Mouse (Mus musculus) neural tube, embryonic 13.5 days (tissue): ENCODE measurements at regions not wholly inside any gene's neighbourhood (a gene's known extent, or its start where the extent isn't known, plus 50 kb on each side); places are given as distances from the start of the nearest gene placed in this dataset.

Source experiments
- ATAC-seq: fragments of 200-750 bp; cut with Nextera tagmentation; 2 replicates; pipeline ENCODE4 v1.8.0; 2017; ENCODE audit warnings: low read depth, mild to moderate bottlenecking, moderate TSS enrichment, moderate library complexity
- H3K27ac ChIP-seq: fragments of 300-500 bp; sonication (generic); replicated peaks from 2 replicates; pipeline ENCODE4 v1.5.1; 2015; ENCODE audit warnings: moderate library complexity, mild to moderate bottlenecking, inconsistent platforms
- H3K27me3 ChIP-seq: fragments of 300-500 bp; sonication (generic); 2 replicates; pipeline ENCODE4 v1.6.1; 2015; ENCODE audit warnings: mild to moderate bottlenecking, inconsistent platforms
- H3K36me3 ChIP-seq: fragments of 300-500 bp; sonication (generic); 2 replicates; pipeline ENCODE4 v1.6.1; 2015; ENCODE audit warnings: mild to moderate bottlenecking, inconsistent platforms
- H3K4me1 ChIP-seq: fragments of 300-500 bp; sonication (generic); replicated peaks from 2 replicates; pipeline ENCODE4 v1.6.1; 2015; ENCODE audit warnings: inconsistent platforms
- H3K4me2 ChIP-seq: fragments of 300-500 bp; sonication (generic); 2 replicates; pipeline ENCODE4 v1.6.1; 2015; ENCODE audit warnings: inconsistent platforms, mild to moderate bottlenecking, moderate library complexity
- H3K4me3 ChIP-seq: fragments of 300-500 bp; sonication (generic); 2 replicates; pipeline ENCODE4 v1.5.1; 2015; ENCODE audit warnings: mild to moderate bottlenecking, inconsistent platforms
- H3K9ac ChIP-seq: fragments of 300-500 bp; sonication (generic); 2 replicates; pipeline ENCODE4 v1.6.1; 2015; ENCODE audit warnings: moderate library complexity, mild to moderate bottlenecking, inconsistent platforms
- H3K9me3 ChIP-seq: fragments of 300-500 bp; sonication (generic); 2 replicates; pipeline ENCODE4 v1.6.1; 2016; ENCODE audit warnings: inconsistent platforms
- WGBS: fragments of 180-500 bp; shearing (Covaris S2); methylation state at CpG from one replicate; pipeline ENCODE4 v1.1.7; 2015; 5-methylcytosine and 5-hydroxymethylcytosine counted together

DNA sequence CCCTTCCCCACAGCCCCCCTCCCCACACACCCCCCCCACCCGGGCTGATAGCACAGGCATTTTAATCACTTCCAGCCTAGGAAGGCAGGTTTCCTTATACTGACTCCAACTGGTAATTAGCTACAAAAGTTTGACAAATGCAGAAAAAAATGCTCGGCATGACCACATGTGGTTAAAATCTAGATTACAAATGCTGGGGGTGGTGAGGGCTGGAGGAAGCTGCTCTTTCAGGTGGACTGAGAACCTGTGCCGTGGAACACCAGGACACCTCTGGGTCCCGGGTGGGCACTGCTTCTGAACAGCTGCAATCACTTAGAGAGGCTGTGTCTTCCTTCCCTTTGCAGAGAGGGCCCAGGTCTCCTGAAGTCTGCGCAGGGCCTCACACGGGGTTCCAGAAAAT, 358.7 kb downstream of the Nuak1 start:
- Histone ChIP-seq H3K27ac (no peak overlapping the region), H3K9ac (no peak overlapping the region), H3K4me3 (no peak overlapping the region), H3K9me3 (peaks cover 9% of the 10 kb centered on the region; the same call in 1 of the 2 replicates), H3K4me2 (no peak overlapping the region), H3K27me3 (no peaks in the 10 kb centered on the region), H3K4me1 (peaks cover 18% of the 10 kb centered on the region; the same call in 1 of the 2 replicates), H3K36me3 (no peaks in the 10 kb centered on the region)
- no peak for ATAC-seq
- WGBS = 55% methylated on average over 6 of the region's 6 CpGs

DNA sequence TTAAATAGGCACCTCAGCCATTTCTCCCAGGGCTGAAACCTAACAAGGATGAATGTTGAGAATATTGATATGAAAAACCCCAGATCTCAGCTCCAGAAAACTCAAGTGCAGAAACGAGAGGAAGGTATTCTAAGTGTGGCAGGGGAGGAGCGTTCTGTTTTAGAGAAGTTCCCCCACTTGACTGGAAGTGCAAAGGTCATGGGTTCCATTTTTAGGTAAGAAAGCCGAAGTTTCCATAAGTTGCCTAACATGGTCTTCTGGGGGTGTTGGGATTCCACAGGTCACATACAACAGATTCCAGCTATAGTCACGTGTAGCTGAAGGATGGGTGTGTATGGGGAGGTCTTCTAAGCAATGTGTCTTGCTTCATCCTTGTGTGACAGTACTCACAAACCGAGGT, 352.9 kb downstream of the Nuak1 start:
- 87% methylated on average over 5 of the region's 5 CpGs for WGBS
- Histone ChIP-seq H3K4me2 (no peak overlapping the region), H3K27me3 (no peaks in the 10 kb centered on the region), H3K36me3 (no peaks in the 10 kb centered on the region), H3K4me3 (no peak overlapping the region), H3K9me3 (no peaks in the 10 kb centered on the region), H3K4me1 (peaks cover 19% of the 10 kb centered on the region; the same call in 1 of the 2 replicates), H3K27ac (no peak overlapping the region), H3K9ac (no peak overlapping the region)
- ATAC-seq = no peak

DNA sequence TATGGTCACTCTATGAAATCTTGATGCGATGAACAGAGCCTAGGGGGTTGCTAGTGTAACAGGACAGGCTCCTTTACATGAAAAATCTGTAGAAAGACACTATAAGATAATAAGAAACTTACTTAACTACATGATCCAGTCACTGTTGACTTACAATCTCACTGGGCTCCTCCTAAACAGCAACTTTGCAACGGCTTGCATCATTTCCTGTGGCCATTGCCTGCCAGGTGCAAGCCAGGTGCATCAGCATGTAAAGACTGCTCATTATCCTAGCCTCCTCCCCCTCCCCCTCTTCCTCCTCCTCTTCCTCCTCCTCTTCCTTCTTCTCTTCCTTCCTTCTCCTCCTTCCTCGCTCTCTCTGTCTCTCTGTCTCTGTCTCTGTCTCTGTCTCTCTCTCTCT, 352.5 kb downstream of the Nuak1 start:
- no peak overlapping the region for H3K4me2 ChIP-seq
- H3K27ac ChIP-seq = no peak overlapping the region
- H3K4me1 ChIP-seq = peaks cover 18% of the 10 kb centered on the region; the same call in 1 of the 2 replicates
- H3K27me3 ChIP-seq = no peaks in the 10 kb centered on the region
- no peaks in the 10 kb centered on the region for H3K9me3 ChIP-seq
- no peak overlapping the region for H3K4me3 ChIP-seq
- no peaks in the 10 kb centered on the region for H3K36me3 ChIP-seq
- no peak for ATAC-seq
- H3K9ac ChIP-seq = no peak overlapping the region
- 93% methylated on average over 3 of the region's 3 CpGs for WGBS

DNA sequence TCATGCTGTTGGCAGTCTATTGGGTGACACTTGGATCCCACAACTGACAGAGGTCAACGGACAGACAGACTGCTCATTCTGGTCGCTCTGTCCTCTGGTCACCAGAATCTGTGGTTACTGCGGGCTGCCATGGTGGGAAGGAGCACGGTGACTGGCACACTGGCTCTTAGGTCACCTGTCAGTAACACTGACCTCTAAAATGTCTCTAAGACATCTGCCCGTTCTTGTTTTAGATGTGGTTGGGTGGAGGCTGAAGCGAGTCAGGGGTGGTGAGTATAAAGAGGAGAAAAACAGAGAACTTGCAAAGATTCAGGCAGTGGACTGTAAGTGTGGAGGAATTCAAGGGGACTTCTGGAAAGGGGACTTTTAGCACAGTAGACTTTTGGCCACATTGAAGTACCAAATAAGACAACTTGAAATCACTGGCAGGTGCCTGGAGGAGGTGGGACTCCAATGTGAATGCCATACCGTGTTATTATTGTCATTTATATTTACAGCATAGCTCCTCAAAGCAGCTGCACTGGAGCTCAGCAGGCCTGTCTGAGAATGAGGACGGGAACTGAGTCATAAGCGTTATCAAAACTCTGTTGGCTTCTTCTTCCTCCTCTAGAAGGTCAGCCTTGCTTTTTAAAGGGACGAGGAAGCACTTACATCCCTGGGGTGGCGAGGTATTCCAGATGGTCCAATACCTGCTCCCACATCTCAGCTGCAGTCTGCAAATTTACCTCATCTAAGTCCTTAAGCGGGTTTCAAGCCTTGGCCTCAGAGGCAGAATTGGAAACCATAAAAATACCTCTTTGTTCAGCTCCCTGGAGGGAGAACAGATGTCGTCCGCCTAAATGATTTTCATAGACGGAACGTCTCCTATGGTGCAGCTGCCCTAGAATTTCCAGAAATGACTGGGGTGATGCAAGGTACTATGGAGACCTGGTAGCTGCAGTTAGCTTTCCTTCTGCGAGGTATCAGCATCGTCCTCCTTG, 351.3 kb downstream of the Nuak1 start:
- H3K4me3 ChIP-seq = no peak overlapping the region
- H3K27me3 ChIP-seq = no peaks in the 10 kb centered on the region
- no peak overlapping the region for H3K9ac ChIP-seq
- peaks cover 12% of the 10 kb centered on the region; the same call in 1 of the 2 replicates for H3K4me1 ChIP-seq
- no peaks in the 10 kb centered on the region for H3K9me3 ChIP-seq
- H3K27ac ChIP-seq = no peak overlapping the region
- no peaks in the 10 kb centered on the region for H3K36me3 ChIP-seq
- H3K4me2 ChIP-seq = no peak overlapping the region
- no peak for ATAC-seq
- 67% methylated on average over 18 of the region's 18 CpGs for WGBS

DNA sequence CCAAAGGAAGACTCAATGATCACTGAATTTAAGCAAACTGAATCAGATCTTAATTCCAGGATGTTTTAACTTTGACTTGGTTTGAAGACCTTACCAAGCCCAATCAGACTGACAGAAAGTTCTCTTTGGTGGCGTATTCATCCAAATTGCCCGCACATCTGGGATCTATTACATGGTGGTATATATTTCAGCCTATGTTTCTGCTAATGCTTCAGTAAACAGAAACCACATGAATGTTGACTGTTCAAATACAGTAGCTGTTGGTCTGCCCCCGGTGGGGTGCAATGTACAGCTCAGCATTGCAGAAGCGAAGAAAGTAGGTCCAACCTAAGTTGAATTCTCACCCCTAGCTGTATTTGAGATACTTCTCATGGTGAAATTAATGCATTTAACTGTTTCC, 346.5 kb downstream of the Nuak1 start:
- 89% methylated on average over 4 of the region's 4 CpGs for WGBS
- Histone ChIP-seq H3K9ac (no peak overlapping the region), H3K27ac (no peak overlapping the region), H3K27me3 (no peaks in the 10 kb centered on the region), H3K4me1 (peaks cover 7% of the 10 kb centered on the region; the same call in 1 of the 2 replicates), H3K36me3 (no peaks in the 10 kb centered on the region), H3K4me2 (no peak overlapping the region), H3K4me3 (no peak overlapping the region), H3K9me3 (no peaks in the 10 kb centered on the region)
- no peak for ATAC-seq

DNA sequence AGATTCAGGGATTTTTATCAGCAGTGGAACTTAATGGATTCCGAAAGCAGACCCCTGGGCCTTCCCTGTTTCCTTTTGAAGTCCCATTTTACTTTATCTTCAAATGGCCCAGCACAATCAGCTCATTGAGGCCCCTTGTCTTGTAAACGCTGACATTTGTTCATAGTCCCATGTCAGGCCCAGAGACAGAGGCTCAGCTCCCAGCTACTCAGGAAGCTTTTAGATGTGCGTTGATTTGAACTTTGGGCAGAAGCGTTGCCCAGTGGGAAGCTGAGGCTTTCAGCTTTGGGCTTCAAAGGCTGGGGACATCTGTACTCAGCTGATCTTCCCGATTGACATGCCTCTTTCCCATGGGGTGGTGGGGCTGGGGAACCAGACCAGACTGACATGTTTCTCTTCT, 343.2 kb downstream of the Nuak1 start:
- no peaks in the 10 kb centered on the region for H3K9me3 ChIP-seq
- no peaks in the 10 kb centered on the region for H3K36me3 ChIP-seq
- H3K27me3 ChIP-seq = no peaks in the 10 kb centered on the region
- H3K27ac ChIP-seq = no peak overlapping the region
- 24% methylated on average over 5 of the region's 5 CpGs for WGBS
- no peak overlapping the region for H3K4me2 ChIP-seq
- H3K4me1 ChIP-seq = no peaks in the 10 kb centered on the region
- ATAC-seq = no peak
- no peak overlapping the region for H3K9ac ChIP-seq
- H3K4me3 ChIP-seq = no peak overlapping the region

DNA sequence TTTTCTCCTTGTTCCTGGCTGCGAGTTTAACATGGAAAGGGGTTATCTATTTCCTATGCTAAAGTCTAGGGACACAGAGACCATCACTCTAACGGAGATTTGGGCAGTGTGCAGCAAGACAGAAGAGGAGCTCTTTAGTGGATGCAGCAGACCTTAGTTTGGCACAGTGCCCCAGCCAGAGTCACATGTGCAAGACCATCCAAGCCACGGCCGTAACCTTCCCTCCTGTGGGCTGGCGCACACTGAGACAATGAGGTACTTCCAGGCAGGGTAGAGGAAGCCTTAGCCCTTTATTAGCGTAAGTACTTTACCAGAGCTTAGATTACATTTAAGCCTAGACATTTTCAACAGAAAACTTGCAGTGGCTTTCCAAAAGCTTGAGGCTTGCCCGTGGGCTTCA, 336.4 kb downstream of the Nuak1 start:
- H3K27me3 ChIP-seq = no peaks in the 10 kb centered on the region
- H3K4me3 ChIP-seq = no peak overlapping the region
- WGBS = 71% methylated on average over 7 of the region's 7 CpGs
- ATAC-seq = no peak
- H3K4me2 ChIP-seq = no peak overlapping the region
- no peaks in the 10 kb centered on the region for H3K36me3 ChIP-seq
- no peaks in the 10 kb centered on the region for H3K9me3 ChIP-seq
- no peaks in the 10 kb centered on the region for H3K4me1 ChIP-seq
- no peak overlapping the region for H3K27ac ChIP-seq
- H3K9ac ChIP-seq = no peak overlapping the region

DNA sequence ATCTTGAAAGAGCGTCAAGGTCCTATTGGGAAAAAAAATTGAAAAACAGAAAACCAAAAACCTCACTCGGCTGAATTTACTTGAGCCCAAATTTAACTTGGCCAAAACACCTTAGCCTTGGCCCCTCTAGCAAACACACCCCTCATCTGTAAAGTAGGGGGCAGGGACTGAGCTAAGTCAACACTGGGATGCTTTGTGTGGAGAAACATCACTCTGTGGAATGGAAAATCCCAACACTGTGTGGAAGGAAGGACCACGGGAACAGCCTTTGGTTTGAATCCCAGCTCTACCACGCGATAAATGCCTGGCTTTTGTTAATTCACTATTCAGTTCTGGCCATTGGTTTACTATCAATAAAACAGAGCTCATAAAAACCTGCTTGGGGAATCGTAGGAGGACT, 335.8 kb downstream of the Nuak1 start:
- no peak overlapping the region for H3K4me3 ChIP-seq

DNA sequence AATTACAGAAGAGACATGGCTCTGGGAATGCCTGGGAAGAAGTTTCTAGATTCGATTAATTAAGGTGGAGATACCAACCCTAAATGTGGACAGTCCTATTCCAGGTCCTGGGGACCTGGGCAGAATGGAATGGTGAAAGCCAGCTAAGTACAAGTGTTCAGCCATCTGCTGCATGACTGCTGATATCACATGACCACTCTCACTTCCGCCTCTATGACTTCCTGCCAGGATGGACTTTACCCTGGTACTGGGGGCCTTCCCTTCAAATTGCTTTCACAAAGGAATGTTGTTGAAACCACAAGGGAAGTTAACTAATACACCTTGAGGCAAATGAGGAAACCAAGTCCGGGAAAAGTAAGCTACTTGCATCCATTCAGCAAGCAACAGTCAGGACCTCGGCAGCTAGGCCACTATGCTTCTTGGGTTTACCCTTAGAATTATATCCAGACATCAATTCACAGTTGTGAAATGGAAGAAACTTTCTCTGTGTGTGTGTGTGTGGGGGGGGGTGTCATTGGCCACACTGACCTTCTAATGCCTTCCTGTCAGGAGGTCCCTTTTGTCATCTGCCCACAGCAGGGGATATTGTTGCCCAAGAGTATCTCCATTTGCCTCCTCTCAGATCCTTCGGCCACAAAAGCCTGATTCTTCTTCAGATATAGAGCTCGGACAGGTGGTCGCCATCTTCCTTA, 330.6 kb downstream of the Nuak1 start:
- H3K4me3 ChIP-seq = no peak overlapping the region
- ATAC-seq = no peak
- H3K4me2 ChIP-seq = no peak overlapping the region
- H3K4me1 ChIP-seq = peaks cover 10% of the 10 kb centered on the region
- WGBS = 74% methylated on average over 7 of the region's 7 CpGs
- H3K9me3 ChIP-seq = no peaks in the 10 kb centered on the region
- no peak overlapping the region for H3K27ac ChIP-seq
- H3K9ac ChIP-seq = no peak overlapping the region
- H3K27me3 ChIP-seq = no peaks in the 10 kb centered on the region
- H3K36me3 ChIP-seq = no peaks in the 10 kb centered on the region

More for the DNA sequence above, 335.8 kb downstream of the Nuak1 start:
- Histone ChIP-seq H3K9ac (no peak overlapping the region), H3K9me3 (no peaks in the 10 kb centered on the region), H3K36me3 (no peaks in the 10 kb centered on the region), H3K27ac (no peak overlapping the region), H3K4me2 (no peak overlapping the region), H3K27me3 (no peaks in the 10 kb centered on the region), H3K4me1 (no peaks in the 10 kb centered on the region)
- WGBS = 74% methylated on average over 6 of the region's 6 CpGs
- ATAC-seq = no peak

DNA sequence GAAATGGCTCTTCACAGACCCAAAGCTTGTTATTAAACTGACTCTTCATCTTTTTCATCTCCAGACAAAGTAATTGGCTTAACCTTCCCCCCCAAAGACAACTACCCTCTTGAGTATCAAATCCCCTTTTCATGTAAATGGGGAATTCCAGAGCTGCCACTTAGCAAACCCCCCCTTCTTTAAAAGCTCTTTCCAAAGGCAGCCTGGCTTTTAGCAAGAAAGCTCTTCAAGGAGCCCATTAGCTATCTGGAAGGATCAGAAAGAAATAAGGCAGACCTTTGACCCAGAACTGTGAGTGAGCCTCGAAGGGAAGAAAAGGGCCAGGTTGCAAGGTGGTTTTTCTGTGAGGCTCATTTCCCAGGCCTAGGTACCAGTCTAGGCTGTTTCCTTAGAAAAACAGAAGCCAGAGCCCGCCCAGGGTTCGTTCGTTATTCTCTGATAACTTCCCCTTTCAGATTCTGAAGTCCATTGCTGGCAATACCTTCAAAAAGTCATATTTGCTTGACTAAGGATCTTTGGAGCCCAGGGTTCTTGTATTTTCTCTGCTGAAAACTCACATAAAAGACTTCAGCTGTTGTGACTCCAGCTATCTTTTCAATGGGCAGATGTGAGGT, 329.9 kb downstream of the Nuak1 start:
- no peak overlapping the region for H3K9ac ChIP-seq
- H3K4me1 ChIP-seq = peaks cover 10% of the 10 kb centered on the region
- ATAC-seq = no peak
- H3K27ac ChIP-seq = no peak overlapping the region
- H3K27me3 ChIP-seq = no peaks in the 10 kb centered on the region
- no peak overlapping the region for H3K4me3 ChIP-seq
- no peaks in the 10 kb centered on the region for H3K36me3 ChIP-seq
- no peak overlapping the region for H3K4me2 ChIP-seq
- 65% methylated on average over 4 of the region's 4 CpGs for WGBS
- H3K9me3 ChIP-seq = no peaks in the 10 kb centered on the region

DNA sequence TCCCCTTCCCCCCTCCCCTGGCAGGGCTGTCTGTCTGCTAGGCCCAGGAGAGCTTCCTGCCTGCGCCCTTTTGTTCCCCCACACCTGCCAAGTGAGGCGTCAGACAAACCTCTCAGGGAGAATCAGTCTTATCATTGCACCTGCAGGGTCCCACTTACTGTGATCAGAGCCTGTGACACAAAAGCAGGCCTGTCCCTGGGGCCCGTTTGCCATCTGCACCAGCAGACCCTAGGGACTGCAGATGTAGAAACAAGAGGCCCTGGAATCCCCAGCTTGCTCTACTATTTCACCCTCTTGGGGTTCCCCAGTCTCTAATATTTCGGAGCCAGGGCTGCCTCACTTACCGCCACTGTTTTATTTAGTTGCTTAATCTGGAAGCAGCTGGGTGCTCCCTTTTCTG, 328.9 kb downstream of the Nuak1 start:
- ATAC-seq = no peak
- Histone ChIP-seq H3K27ac (no peak overlapping the region), H3K27me3 (no peaks in the 10 kb centered on the region), H3K4me3 (no peak overlapping the region), H3K9me3 (no peaks in the 10 kb centered on the region), H3K36me3 (no peaks in the 10 kb centered on the region), H3K9ac (no peak overlapping the region), H3K4me1 (peaks cover 10% of the 10 kb centered on the region), H3K4me2 (no peak overlapping the region)
- WGBS = 25% methylated on average over 5 of the region's 5 CpGs

DNA sequence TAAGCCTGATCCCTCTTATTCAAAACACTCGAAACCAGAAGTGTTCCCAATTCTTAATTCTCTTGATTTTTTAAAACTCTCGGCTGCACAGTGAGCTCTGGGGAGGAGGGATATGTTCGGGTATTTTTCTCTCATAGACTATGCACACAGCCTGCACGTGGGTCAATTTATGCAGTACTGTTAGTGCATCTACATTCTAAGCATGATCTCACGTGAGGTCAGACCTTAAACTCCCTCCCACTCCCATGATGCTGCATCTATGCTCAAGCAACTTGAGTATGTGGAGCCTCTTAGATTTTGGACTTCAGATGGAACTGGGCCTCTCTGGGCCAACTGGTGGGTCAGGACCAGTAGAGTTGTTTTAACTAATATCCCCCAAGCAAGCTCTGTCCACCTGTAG, 328.5 kb downstream of the Nuak1 start:
- Histone ChIP-seq H3K4me2 (no peak overlapping the region), H3K9ac (no peak overlapping the region), H3K27me3 (no peaks in the 10 kb centered on the region), H3K4me3 (no peak overlapping the region), H3K4me1 (peaks cover 10% of the 10 kb centered on the region), H3K36me3 (no peaks in the 10 kb centered on the region), H3K27ac (no peak overlapping the region), H3K9me3 (no peaks in the 10 kb centered on the region)
- 77% methylated on average over 5 of the region's 5 CpGs for WGBS
- ATAC-seq = no peak
